In the genomic region with DNA sequence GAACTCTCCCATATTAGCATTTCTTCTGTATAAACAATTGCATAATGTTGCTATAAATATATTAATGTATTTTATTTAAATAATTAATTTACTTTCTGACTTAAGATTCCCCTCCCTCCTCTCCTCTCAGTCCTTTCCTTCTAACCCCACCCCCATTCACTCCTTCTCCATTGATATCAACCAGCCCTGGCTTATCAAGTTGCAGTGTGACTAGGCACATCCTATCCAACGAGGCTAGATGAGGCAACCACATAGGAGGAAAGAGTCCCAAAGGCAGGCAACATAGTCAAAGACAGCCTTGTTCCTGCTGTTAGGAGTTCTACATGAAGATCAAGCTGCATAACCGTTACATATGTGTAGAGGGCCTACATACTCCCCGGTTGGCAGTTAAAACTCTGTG, we compare ENCODE assay signal across 20 mouse cellular contexts.
"Had no signal": no experiment of that assay in that cellular context is flagged by ENCODE, and none has a peak within 500 bp of the region (broad histone marks: within the 10 kb centered on the region; RNA-seq: fewer than 3 reads in every experiment).

No protein-coding gene starts in this region.

- H3K27me3 ChIP-seq: intestine, embryonic 15.5 days; kidney, embryonic 15.5 days; limb, embryonic 12.5 days; lung, embryonic 15.5 days; midbrain, embryonic 13.5 days had no signal

- H3K4me2 ChIP-seq: intestine, embryonic 15.5 days; kidney, embryonic 15.5 days; limb, embryonic 12.5 days; limb, embryonic 15.5 days; lung, embryonic 15.5 days; midbrain, embryonic 13.5 days had no signal

- H3K4me1 ChIP-seq: intestine, embryonic 15.5 days; kidney, embryonic 15.5 days; limb, embryonic 12.5 days; limb, embryonic 15.5 days; lung, embryonic 15.5 days; midbrain, embryonic 10.5 days; midbrain, embryonic 13.5 days had no signal

- H3K4me3 ChIP-seq: intestine, embryonic 15.5 days; kidney, embryonic 15.5 days; limb, embryonic 12.5 days; limb, embryonic 15.5 days; lung, embryonic 15.5 days; midbrain, embryonic 10.5 days; midbrain, embryonic 13.5 days had no signal

- DNase-seq: kidney, adult 11 months; kidney, adult 8-10 months; kidney, postnatal 10 days; kidney, postnatal 36 days; left cerebral cortex, postnatal 4 days; lung, adult 18-20 months; lung, postnatal 10 days; lung, postnatal 36 days; right cerebral cortex, postnatal 14 days; right cerebral cortex, postnatal 4 days; thymus, adult 2 months; thymus, postnatal 25 days had no signal

- H3K9ac ChIP-seq: intestine, embryonic 15.5 days; kidney, embryonic 15.5 days; limb, embryonic 12.5 days; limb, embryonic 15.5 days; lung, embryonic 15.5 days; midbrain, embryonic 13.5 days had no signal

- H3K27ac ChIP-seq: intestine, embryonic 15.5 days; kidney, embryonic 15.5 days; limb, embryonic 12.5 days; limb, embryonic 15.5 days; lung, embryonic 15.5 days; midbrain, embryonic 10.5 days; midbrain, embryonic 13.5 days; stomach, postnatal 0 days had no signal

- H3K9me3 ChIP-seq: intestine, embryonic 15.5 days; kidney, embryonic 15.5 days; limb, embryonic 12.5 days; limb, embryonic 15.5 days; lung, embryonic 15.5 days; midbrain, embryonic 10.5 days; midbrain, embryonic 13.5 days had no signal

- H3K36me3 ChIP-seq: intestine, embryonic 15.5 days; kidney, embryonic 15.5 days; limb, embryonic 12.5 days; limb, embryonic 15.5 days; lung, embryonic 15.5 days; midbrain, embryonic 10.5 days; midbrain, embryonic 13.5 days had no signal

- ATAC-seq: intestine, embryonic 15.5 days; midbrain, embryonic 13.5 days had no signal
